Mouse (Mus musculus): ENCODE measurements at regions not wholly inside any gene's neighbourhood (a gene's known extent, or its start where the extent isn't known, plus 50 kb on each side); places are given as distances from the start of the nearest gene placed in this dataset.

GRCm38 (mm10) chr14:104027077-104027899, 183.1 kb upstream of the Ednrb start:
- ATAC-seq (ENCODE audit: poor library complexity, severe bottlenecking): peak; percentile 96

GRCm38 (mm10) chr14:104008538-104008937, 164.3 kb upstream of the Ednrb start:
- no peak for ATAC-seq (ENCODE audit: poor library complexity, severe bottlenecking)

GRCm38 (mm10) chr14:104006426-104006825, 162.2 kb upstream of the Ednrb start:
- ATAC-seq (ENCODE audit: poor library complexity, severe bottlenecking): no peak

DNA sequence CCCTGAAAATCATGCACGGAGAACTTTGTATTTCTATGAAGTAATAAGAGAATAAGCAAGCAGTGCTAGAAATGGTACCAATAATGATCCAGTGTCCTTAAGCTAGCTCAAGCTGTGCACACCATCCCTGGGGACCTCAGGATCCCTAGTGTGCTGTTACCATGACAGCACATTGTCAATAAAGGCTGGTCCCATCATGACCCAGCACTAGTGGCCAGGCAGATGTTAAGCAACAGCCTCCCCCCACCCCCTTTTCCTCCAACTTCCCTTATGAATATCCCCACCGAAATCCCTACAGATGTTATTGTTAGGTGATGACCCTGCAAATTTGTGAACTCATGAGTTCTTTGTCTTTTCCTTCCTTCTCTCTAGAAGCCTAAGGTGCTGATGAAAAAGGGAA, 160.9 kb upstream of the Ednrb start:
- ATAC-seq (ENCODE audit: poor library complexity, severe bottlenecking): peak; percentile 75

GRCm38 (mm10) chr14:104002421-104002820, 158.2 kb upstream of the Ednrb start:
- ATAC-seq (ENCODE audit: poor library complexity, severe bottlenecking): no peak

- no peak for ATAC-seq (ENCODE audit: poor library complexity, severe bottlenecking)
These were observed 146.2 kb upstream of the Ednrb start for GRCm38 (mm10) chr14:103990418-103990817.

GRCm38 (mm10) chr14:103989949-103990348, 145.7 kb upstream of the Ednrb start:
- ATAC-seq (ENCODE audit: poor library complexity, severe bottlenecking): no peak

DNA sequence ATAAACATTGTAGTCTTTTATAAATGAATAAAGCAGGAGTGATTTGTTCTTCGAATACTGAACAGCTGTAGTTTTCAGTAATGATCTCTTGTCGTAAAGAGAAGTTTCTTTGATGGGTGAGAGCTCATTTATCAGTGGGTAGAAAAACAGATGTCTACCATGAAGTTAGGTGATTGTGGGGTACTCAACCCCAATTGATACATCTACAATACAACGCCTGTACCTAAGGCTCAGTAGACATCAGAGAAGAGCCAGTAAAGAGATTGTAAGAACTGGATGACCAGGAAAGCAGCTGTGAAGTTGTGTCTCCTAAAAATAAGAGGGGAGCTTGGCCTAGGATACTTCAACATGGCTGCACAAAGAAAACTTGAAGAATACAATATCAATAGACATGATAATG, 143.1 kb upstream of the Ednrb start:
- ATAC-seq (ENCODE audit: poor library complexity, severe bottlenecking): no peak

GRCm38 (mm10) chr14:103984349-103984748, 140.1 kb upstream of the Ednrb start:
- peak; percentile 65 for ATAC-seq (ENCODE audit: poor library complexity, severe bottlenecking)

- ATAC-seq (ENCODE audit: poor library complexity, severe bottlenecking): peak; percentile 90
These were observed 134.6 kb upstream of the Ednrb start for GRCm38 (mm10) chr14:103978808-103979207.

DNA sequence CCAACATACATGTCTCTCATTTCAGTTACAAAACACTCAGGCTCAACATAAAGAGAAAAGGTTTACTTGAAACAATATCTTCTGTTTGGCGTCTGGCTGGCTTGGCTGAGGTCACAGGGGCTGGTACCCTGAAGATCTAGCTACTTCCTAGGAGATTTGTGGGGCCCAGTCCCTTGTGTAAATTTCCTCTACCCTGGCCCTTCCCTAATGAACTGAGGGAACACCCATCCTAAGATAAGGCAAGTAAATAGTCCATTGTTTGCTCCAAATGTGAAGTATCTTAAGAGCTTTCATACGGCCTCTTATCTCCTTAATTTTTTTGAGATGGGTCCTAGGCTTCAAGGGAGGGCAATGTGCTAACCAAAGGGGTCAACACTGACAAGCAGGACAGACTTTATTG, 133.6 kb upstream of the Ednrb start:
- no peak for ATAC-seq (ENCODE audit: poor library complexity, severe bottlenecking)

DNA sequence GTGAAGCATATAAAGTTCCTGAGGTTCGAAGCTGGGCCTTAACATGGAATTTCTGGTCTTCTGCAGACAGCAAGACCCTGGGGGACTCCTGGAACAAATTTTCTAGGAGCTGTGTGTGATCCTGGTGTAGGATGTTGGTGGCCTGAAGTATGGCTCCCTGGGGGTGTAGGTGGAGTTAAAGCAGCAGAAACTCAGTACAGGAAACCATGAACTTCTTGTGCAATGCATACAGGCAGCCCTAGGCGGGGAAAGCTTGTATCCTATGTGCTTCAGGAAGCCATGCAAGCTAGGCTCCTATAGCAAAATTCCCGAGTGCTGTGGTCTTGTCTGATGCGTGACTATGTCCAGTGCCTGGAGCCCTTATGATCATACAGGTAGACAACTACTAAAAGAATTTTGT, 129.8 kb upstream of the Ednrb start:
- peak; percentile 55 for ATAC-seq (ENCODE audit: poor library complexity, severe bottlenecking)

DNA sequence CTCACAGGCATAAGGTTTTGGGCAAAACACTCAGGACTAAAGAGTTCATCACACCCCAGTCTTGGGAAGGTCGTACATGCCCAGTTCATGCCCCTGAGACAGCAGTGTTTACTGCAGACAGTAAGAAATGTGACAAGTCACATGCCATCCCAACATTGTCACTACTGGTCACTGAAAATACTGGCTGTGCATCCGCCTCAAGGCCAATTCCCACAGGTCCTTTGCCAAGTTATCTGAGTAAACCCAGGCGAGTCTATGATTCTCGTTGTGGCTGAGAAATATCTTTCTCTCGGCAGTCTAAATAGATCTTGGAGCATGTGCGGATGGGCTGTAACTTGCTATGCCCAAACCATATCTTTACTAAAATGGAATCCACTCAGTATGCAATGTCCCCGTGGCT, 128.9 kb upstream of the Ednrb start:
- no peak for ATAC-seq (ENCODE audit: poor library complexity, severe bottlenecking)

DNA sequence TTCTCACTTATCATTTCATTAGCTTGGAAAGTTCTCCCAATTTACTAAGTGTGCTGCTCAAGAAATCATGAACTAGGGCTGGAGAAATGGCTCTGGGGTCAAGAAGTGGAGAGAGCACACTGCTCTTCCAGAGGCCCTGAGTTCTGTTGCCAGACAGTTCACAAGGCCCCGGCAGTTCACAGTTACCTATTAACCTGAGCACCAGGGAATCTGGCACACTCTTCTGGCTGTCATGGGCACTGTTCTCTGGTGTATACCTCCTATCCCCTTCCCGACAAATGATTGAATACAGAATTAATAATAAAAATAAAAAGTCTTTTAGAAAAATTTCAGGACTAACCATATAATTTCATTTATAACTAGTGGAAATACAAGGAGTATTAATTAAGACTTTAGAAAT, 125.1 kb upstream of the Ednrb start:
- no peak for ATAC-seq (ENCODE audit: poor library complexity, severe bottlenecking)

DNA sequence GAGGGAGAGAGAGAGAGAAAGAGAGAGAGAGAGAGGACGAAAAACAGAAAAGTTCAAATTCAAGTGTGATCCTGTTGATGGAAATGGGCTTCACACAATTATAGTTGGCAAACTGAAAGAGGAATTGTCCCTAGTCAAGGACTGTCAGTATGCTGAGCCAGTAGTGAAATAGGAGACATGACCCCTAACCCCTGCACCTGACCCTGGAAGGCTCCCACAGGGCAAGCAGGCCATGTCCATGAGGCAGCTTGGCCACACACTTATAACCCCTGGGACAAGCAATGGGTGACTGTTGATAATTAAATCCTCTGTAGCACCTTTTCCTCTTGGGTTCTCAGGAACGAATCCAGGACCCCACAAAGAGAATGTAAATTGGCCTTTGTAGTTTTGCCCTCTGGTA, 122.1 kb upstream of the Ednrb start:
- ATAC-seq (ENCODE audit: poor library complexity, severe bottlenecking): no peak

DNA sequence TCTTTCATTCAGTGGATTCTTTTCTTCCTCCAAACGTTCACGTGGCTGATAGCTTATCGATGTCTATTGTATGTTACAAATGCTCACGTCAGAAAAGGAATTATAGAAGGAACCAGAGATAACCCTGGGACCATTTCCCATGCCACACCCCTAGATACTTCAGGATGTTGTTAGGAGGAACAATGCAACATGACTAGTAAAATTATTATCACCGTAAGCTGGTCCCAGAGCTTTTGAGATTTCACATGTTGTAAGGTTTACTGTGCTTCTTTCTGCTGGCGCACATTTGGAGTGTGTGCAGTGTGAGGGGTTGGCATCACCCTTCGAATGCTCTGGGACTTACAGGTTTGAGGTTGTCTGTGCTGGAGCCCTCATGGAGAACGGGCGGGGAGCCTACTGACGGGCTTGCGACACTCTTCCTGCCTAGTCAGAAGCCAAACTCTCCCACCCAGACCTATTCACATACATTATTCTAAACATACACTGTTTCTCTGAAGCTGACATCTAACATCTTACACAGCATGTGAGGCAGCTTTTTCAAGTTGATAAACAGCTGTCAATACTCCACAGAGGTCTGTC, 118.2 kb upstream of the Ednrb start:
- ATAC-seq (ENCODE audit: poor library complexity, severe bottlenecking): peak; percentile 78

DNA sequence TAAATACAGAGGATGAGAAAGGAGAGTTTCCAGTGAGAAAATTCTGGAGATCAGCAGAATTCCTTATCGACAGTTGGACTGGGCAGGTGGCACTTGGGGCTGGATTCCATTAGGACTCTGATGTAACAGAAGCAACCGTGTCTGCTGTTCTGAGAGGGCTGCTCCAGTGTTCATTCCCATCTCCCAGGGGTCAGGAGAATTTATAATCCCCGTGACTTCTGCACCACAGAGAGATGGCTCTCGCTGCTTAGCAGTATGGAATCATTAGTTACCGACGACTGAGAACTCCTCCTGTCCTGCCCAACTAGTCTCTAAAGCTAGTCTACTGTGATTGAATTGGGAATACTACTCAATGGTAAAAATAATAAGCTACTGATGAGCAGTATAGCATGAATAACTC, 107.7 kb upstream of the Ednrb start:
- ATAC-seq (ENCODE audit: poor library complexity, severe bottlenecking): no peak

DNA sequence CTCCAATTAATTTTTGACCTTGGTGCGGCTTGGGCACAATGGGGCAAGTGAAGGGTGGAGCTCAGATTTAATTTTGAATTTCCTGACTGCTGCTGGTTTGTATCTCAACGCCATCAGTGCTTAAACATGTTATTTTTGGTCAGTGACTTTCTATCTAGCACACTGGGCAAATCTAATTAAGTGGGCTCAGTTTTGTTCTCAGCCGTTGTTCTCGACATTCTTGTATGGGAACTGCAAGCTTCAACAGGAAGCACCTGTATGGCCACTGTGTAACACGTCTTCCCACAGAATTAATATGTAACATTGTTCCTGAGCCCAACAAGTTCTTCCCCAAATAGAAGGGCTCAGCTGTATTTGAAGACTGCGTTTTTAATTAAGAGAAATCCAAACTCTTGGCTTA, 105.7 kb upstream of the Ednrb start:
- no peak for ATAC-seq (ENCODE audit: poor library complexity, severe bottlenecking)

- no peak for ATAC-seq (ENCODE audit: poor library complexity, severe bottlenecking)
These were observed 104.0 kb upstream of the Ednrb start for GRCm38 (mm10) chr14:103948026-103948777.

DNA sequence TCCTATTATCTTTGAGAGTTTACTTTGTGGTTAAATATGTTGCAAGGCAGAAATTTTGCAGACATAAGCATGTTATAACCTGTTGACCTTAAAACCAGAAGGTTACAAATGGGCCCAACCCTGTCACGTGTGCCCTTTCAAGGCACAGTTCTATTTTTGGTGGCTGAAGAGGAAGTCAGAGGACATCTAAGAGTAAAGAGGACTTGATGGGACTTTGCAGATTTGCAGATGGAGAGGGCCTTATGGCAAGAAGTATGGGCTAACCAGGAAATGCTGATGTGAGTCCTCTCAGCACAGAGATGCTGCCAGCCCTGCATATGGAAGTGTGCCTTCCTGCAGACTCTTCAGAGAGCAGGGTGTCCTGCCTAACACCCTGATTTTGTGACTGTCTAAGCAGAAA, 101.6 kb upstream of the Ednrb start:
- peak; percentile 90 for ATAC-seq (ENCODE audit: poor library complexity, severe bottlenecking)

DNA sequence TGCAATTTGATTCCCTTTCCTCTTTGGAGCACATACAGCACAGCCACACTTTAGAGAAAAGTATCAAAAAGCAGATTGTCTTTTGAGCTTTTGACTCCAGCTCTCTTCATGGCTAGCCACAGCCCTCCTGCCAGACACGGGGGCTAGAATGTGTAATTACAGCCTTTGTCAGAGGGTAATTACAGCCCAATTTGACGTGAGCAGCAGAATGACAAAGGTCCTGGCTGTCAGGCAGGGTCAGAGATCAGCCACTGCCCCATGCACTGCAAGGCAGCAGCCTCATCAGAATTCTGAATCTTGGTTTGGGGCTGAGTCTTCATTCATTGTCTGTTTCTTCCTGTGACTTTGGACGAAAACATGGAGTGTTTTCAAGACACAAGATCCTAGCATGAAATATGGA, 95.7 kb upstream of the Ednrb start:
- no peak for ATAC-seq (ENCODE audit: poor library complexity, severe bottlenecking)

GRCm38 (mm10) chr14:103938937-103939336, 94.7 kb upstream of the Ednrb start:
- no peak for ATAC-seq (ENCODE audit: poor library complexity, severe bottlenecking)

All from megakaryocyte, adult 5-6 weeks (primary cell).